Mouse (Mus musculus): ENCODE data around the gene Rnf8.

DNA sequence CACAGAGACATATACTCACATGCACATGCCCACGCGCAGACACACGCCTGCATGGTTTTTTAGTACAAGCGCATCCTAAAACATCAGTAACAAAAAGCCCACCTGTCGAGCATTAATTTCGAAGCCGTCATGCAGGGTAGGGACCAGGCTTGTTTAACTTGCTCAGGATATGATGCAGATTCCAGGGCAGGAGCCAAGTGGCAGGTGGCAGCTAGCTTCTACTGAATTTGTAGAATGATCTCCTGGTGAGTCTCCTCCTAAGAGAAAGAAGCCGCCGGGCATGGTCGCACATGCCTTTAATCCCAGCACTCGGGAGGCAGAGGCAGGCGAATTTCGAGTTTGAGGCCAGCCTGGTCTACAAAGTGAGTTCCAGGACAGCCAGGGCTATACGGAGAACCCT is 15.5 kb upstream of the Rnf8 start:
- TF ChIP-seq CTCF (conservative IDR thresholded peaks at IDR 0.05; ENCODE audit: low read length) (no peak), NANOG (IDR thresholded peaks at IDR 0.05; ENCODE audit: borderline replicate concordance, low read length) (no peak)

All from E14TG2a.4 (cell line).